In genomic region chr19:46791360-46791759, GRCm38 (mm10) we compare ENCODE assay signal across 25 mouse cellular contexts. TPM values are rescaled to one million over a fixed set of nuclear protein-coding genes. Genes with fewer than 3 reads are reported as not detected.
DNase-seq lines count a peak whose midpoint lies in the region; ATAC-seq lines count a peak whose summit lies in the region.
"Had no signal": no experiment of that assay in that cellular context is flagged by ENCODE, and none has a peak within 500 bp of the region (broad histone marks: within the 10 kb centered on the region; RNA-seq: fewer than 3 reads in every experiment).

No protein-coding gene starts in this region.

- DNase-seq in adrenal gland, adult (ENCODE audit: inconsistent age in 2 of 2, low spot score in 1 of 2) = peak; percentile 31 to 68
- DNase-seq in adrenal gland, postnatal 4 days (ENCODE audit: low spot score in 2 of 2) = no peak
- DNase-seq in heart, adult 18-20 months = peak; percentile 10
- no peak for DNase-seq in heart, postnatal 36 days
- DNase-seq in ovary, postnatal 36 days (ENCODE audit: low spot score) = no peak
- no peak for DNase-seq in embryonic facial prominence, embryonic 10.5 days (ENCODE audit: low spot score)
- DNase-seq: cerebellum, adult 2 months; cerebellum, postnatal 14 days; gastrocnemius, adult 2 months; gastrocnemius, postnatal 36 days; liver; lung, embryonic 14.5 days; lung, postnatal 14 days; thymus, postnatal 14 days had no signal

- no peaks in the 10 kb centered on the region for H3K9me3 ChIP-seq in embryonic facial prominence, embryonic 10.5 days
- H3K9me3 ChIP-seq: forebrain, embryonic 15.5 days; G1E; hindbrain, embryonic 13.5 days; kidney, embryonic 15.5 days; midbrain, embryonic 13.5 days; neural tube, embryonic 13.5 days; stomach, embryonic 15.5 days had no signal

- H3K4me1 ChIP-seq in embryonic facial prominence, embryonic 10.5 days = peaks cover 15% of the 10 kb centered on the region
- H3K4me1 ChIP-seq: forebrain, embryonic 15.5 days; hindbrain, embryonic 13.5 days; neural tube, embryonic 13.5 days; stomach, embryonic 15.5 days had no signal

- WGBS in embryonic facial prominence, embryonic 10.5 days = 93% methylated on average over 7 of the region's 7 CpGs

- peak; percentile 57 for ATAC-seq in granulocyte monocyte progenitor cell, adult 5-6 weeks (replicated peaks; ENCODE audit: poor library complexity, severe bottlenecking)
- ATAC-seq: forebrain, embryonic 15.5 days; intestine, postnatal 0 days; midbrain, embryonic 13.5 days had no signal

- no peaks in the 10 kb centered on the region for H3K36me3 ChIP-seq in embryonic facial prominence, embryonic 10.5 days (replicated peaks)
- H3K36me3 ChIP-seq: forebrain, embryonic 15.5 days; hindbrain, embryonic 13.5 days; kidney, embryonic 15.5 days; midbrain, embryonic 13.5 days; neural tube, embryonic 13.5 days; stomach, embryonic 15.5 days had no signal

- no peaks in the 10 kb centered on the region for H3K27me3 ChIP-seq in embryonic facial prominence, embryonic 10.5 days (replicated peaks; ENCODE audit: low read depth, poor library complexity, severe bottlenecking)
- H3K27me3 ChIP-seq: forebrain, embryonic 15.5 days; hindbrain, embryonic 13.5 days; kidney, embryonic 15.5 days; midbrain, embryonic 13.5 days; neural tube, embryonic 13.5 days; stomach, embryonic 15.5 days had no signal

- intact Hi-C loops in heart, postnatal 36 days (cut with DNase I) = no loop called here

- H3K27ac ChIP-seq in embryonic facial prominence, embryonic 10.5 days (replicated peaks) = no peak overlapping the region
- H3K27ac ChIP-seq: forebrain, embryonic 15.5 days; gastrocnemius, adult 2 months; hindbrain, embryonic 13.5 days; kidney, embryonic 15.5 days; liver, embryonic 14.5 days; midbrain, embryonic 13.5 days; neural tube, embryonic 13.5 days; stomach, embryonic 15.5 days had no signal

- no peak overlapping the region for H3K4me3 ChIP-seq in embryonic facial prominence, embryonic 10.5 days
- H3K4me3 ChIP-seq: forebrain, embryonic 15.5 days; gastrocnemius, adult 2 months; hindbrain, embryonic 13.5 days; kidney, embryonic 15.5 days; megakaryocyte, embryonic 14.5 days; midbrain, embryonic 13.5 days; neural tube, embryonic 13.5 days; stomach, embryonic 15.5 days had no signal

RNA-seq across cellular contexts. Expression of gene Cnnm2, which starts 30.0 kb away (rescaled TPM):
- 10 to 100 TPM; 13.9 to 15.0 TPM for total RNA-seq in adrenal gland, postnatal 4 days (2021)
- 1 to 10 TPM; 5.7 to 6.7 TPM for total RNA-seq in heart, adult 18-20 months (2021)
- 1 to 10 TPM; 6.0 to 6.7 TPM for total RNA-seq in heart, postnatal 36 days (2021)
- 5.3 and 12.1 TPM in 2 replicates for total RNA-seq in granulocyte monocyte progenitor cell, adult 5-6 weeks (2014; fragmentation: Nextera tagmentation)
- total RNA-seq in granulocyte monocyte progenitor cell, adult 5-6 weeks (2017) = 7.2 and 8.0 TPM in 2 replicates
- polyA plus RNA-seq in embryonic facial prominence, embryonic 10.5 days (2016; fragmentation: Nextera tagmentation; extraction: Ambion mirVana) = 2.3 and 3.0 TPM in 2 replicates

Comparison
In these comparisons a context has a peak if more than half of its experiments do, and no peak if none do; other contexts are left out.
1. DNase-seq: peak in adrenal gland, adult (2 of 2) and heart, adult 18-20 months (2 of 2); none in adrenal gland, postnatal 4 days (0 of 2), heart, postnatal 36 days (0 of 2), ovary, postnatal 36 days (single experiment) and embryonic facial prominence, embryonic 10.5 days (single experiment).